Comparison of ENCODE assay signal across 31 mouse cellular contexts in genomic region chr5:92830391-92830790, GRCm38 (mm10).
"Had no signal": no experiment of that assay in that cellular context is flagged by ENCODE, and none has a peak within 500 bp of the region (broad histone marks: within the 10 kb centered on the region; RNA-seq: fewer than 3 reads in every experiment).

No protein-coding gene starts in this region.

- H3K27ac ChIP-seq: limb, embryonic 10.5 days; limb, embryonic 12.5 days; limb, embryonic 13.5 days; limb, embryonic 15.5 days; liver, embryonic 12.5 days; liver, embryonic 13.5 days; liver, embryonic 14.5 days; liver, embryonic 15.5 days; lung, embryonic 15.5 days; macrophage; midbrain, embryonic 10.5 days; midbrain, embryonic 12.5 days; midbrain, embryonic 13.5 days; midbrain, embryonic 15.5 days; neural tube, embryonic 12.5 days had no signal

- H3K9me3 ChIP-seq: limb, embryonic 10.5 days; limb, embryonic 12.5 days; limb, embryonic 13.5 days; limb, embryonic 15.5 days; liver, embryonic 12.5 days; liver, embryonic 13.5 days; liver, embryonic 15.5 days; lung, embryonic 15.5 days; megakaryocyte, embryonic 14.5 days; midbrain, embryonic 10.5 days; midbrain, embryonic 12.5 days; midbrain, embryonic 13.5 days; midbrain, embryonic 15.5 days; neural tube, embryonic 12.5 days had no signal

- ATAC-seq: liver, embryonic 12.5 days; liver, postnatal 0 days; lung, postnatal 0 days; midbrain, embryonic 13.5 days; midbrain, embryonic 15.5 days; midbrain, embryonic 16.5 days had no signal

- H3K36me3 ChIP-seq: limb, embryonic 10.5 days; limb, embryonic 12.5 days; limb, embryonic 13.5 days; limb, embryonic 15.5 days; liver, embryonic 12.5 days; liver, embryonic 13.5 days; liver, embryonic 15.5 days; lung, embryonic 15.5 days; midbrain, embryonic 10.5 days; midbrain, embryonic 12.5 days; midbrain, embryonic 13.5 days; midbrain, embryonic 15.5 days; neural tube, embryonic 12.5 days had no signal

- H3K4me3 ChIP-seq: limb, embryonic 10.5 days; limb, embryonic 12.5 days; limb, embryonic 13.5 days; limb, embryonic 15.5 days; liver, embryonic 12.5 days; liver, embryonic 13.5 days; liver, embryonic 15.5 days; lung, embryonic 15.5 days; megakaryocyte, embryonic 14.5 days; midbrain, embryonic 10.5 days; midbrain, embryonic 12.5 days; midbrain, embryonic 13.5 days; midbrain, embryonic 15.5 days; myocyte; neural tube, embryonic 12.5 days had no signal

- H3K27me3 ChIP-seq: limb, embryonic 12.5 days; limb, embryonic 13.5 days; limb, embryonic 15.5 days; liver, embryonic 12.5 days; liver, embryonic 13.5 days; liver, embryonic 15.5 days; lung, embryonic 15.5 days; megakaryocyte, embryonic 14.5 days; midbrain, embryonic 12.5 days; midbrain, embryonic 13.5 days; midbrain, embryonic 15.5 days; neural tube, embryonic 12.5 days had no signal

- H3K9ac ChIP-seq: limb, embryonic 12.5 days; limb, embryonic 13.5 days; limb, embryonic 15.5 days; liver, embryonic 12.5 days; liver, embryonic 13.5 days; liver, embryonic 14.5 days; liver, embryonic 15.5 days; liver, postnatal 0 days; lung, embryonic 14.5 days; lung, embryonic 15.5 days; midbrain, embryonic 12.5 days; midbrain, embryonic 13.5 days; midbrain, embryonic 15.5 days; neural tube, embryonic 12.5 days had no signal

- DNase-seq: left cerebral cortex, postnatal 4 days; liver, embryonic 13.5 days; liver, postnatal 0 days; lung, adult 18-20 months; lung, adult 2 months; lung, embryonic 14.5 days; lung, postnatal 10 days; lung, postnatal 14 days; lung, postnatal 36 days; lung, postnatal 4 days; midbrain, embryonic 14.5 days had no signal

- H3K4me1 ChIP-seq: liver, embryonic 12.5 days; liver, embryonic 13.5 days; liver, embryonic 15.5 days; megakaryocyte, embryonic 14.5 days; midbrain, embryonic 15.5 days; neural tube, embryonic 12.5 days had no signal

- H3K4me2 ChIP-seq: limb, embryonic 12.5 days; limb, embryonic 13.5 days; limb, embryonic 15.5 days; liver, embryonic 11.5 days; liver, embryonic 12.5 days; liver, embryonic 13.5 days; liver, embryonic 15.5 days; lung, embryonic 14.5 days; lung, embryonic 15.5 days; midbrain, embryonic 11.5 days; midbrain, embryonic 12.5 days; midbrain, embryonic 13.5 days; midbrain, embryonic 15.5 days; neural tube, embryonic 12.5 days had no signal
